Mouse (Mus musculus): ENCODE data around the gene Cyp2c50. TPM values are rescaled to one million over a fixed set of nuclear protein-coding genes. Genes with fewer than 3 reads are reported as not detected.
"Not testable (repeated sequence)": the region's sequence is repeated elsewhere in the genome, so short reads cannot be mapped to it uniquely, and the experiment has no call there.

Cyp2c50 gene
- not detected in 2 replicates for polyA plus RNA-seq (2012; rRNA removed)

GRCm38 (mm10) chr19:40089421-40089820 is at the start of gene Cyp2c50:
Cyp2c50 (plus strand) TSS chr19:40089688.
- H3K4me1 ChIP-seq (ENCODE audit: control insufficient read depth, insufficient read depth, insufficient read length); H3K27me3 ChIP-seq (ENCODE audit: control insufficient read depth, insufficient read depth, low read length); H3K4me3 ChIP-seq (ENCODE audit: extremely low read depth, insufficient read depth, insufficient read length); DNase-seq (ENCODE audit: low read depth in 1 of 2, low spot score in 2 of 2); H3K36me3 ChIP-seq (ENCODE audit: control insufficient read depth, insufficient read depth, low read length); H3K27ac ChIP-seq (ENCODE audit: insufficient read depth, low read length): not testable (repeated sequence)
- WGBS, result 94% methylated on average over 1 of the region's 1 CpGs

- Histone ChIP-seq H3K27ac (ENCODE audit: insufficient read depth, low read length) (no peak within 1 kb of the TSS), H3K4me1 (ENCODE audit: control insufficient read depth, insufficient read depth, insufficient read length) (no peaks in the 10 kb centered on the region), H3K36me3 (ENCODE audit: control insufficient read depth, insufficient read depth, low read length) (no peaks in the 10 kb centered on the region), H3K27me3 (ENCODE audit: control insufficient read depth, insufficient read depth, low read length) (no peaks in the 10 kb centered on the region), H3K4me3 (ENCODE audit: extremely low read depth, insufficient read depth, insufficient read length) (no peak within 1 kb of the TSS)
- TF ChIP-seq CTCF (IDR thresholded peaks at IDR 0.05; ENCODE audit: extremely low read depth, insufficient read depth, insufficient read length, insufficient replicate concordance) (no peak), POLR2A (IDR thresholded peaks at IDR 0.05; ENCODE audit: low read depth, low read length) (no peak)
- DNase-seq (ENCODE audit: low read depth in 1 of 2, low spot score in 2 of 2), result no peak
Observed at GRCm38 (mm10) chr19:40073701-40074100, 15.8 kb upstream of the Cyp2c50 start, which contains the start of gene Cyp2c54. Cyp2c54 (minus strand) TSS chr19:40073827.

DNA sequence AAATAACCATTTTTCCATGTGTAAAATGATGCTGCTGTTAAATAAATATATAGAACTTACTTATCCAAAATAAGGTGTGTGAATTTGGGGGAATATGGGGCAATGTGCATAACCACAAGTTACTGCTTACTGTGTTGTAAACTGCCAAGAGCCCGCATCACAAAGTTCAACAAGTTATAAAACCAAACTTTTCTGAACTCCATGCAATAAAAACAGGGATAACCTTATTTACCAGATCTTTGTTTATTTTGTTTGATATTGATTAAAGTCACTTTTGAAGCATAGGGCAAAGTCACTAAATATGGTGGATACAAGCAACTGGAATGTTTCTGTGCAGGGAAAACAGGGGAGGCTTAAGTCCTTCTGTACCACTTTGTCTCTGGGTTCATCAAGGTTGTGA is 1.1 kb upstream of the Cyp2c50 start:
- Histone ChIP-seq H3K27me3 (ENCODE audit: control insufficient read depth, insufficient read depth, low read length) (no peaks in the 10 kb centered on the region), H3K36me3 (ENCODE audit: control insufficient read depth, insufficient read depth, low read length) (no peaks in the 10 kb centered on the region), H3K4me3 (ENCODE audit: extremely low read depth, insufficient read depth, insufficient read length) (no peak overlapping the region), H3K4me1 (ENCODE audit: control insufficient read depth, insufficient read depth, insufficient read length) (no peaks in the 10 kb centered on the region), H3K27ac (ENCODE audit: insufficient read depth, low read length) (no peak overlapping the region)
- 87% methylated on average over 1 of the region's 1 CpGs for WGBS
- DNase-seq (ENCODE audit: low read depth in 1 of 2, low spot score in 2 of 2), result no peak
- TF ChIP-seq CTCF (IDR thresholded peaks at IDR 0.05; ENCODE audit: extremely low read depth, insufficient read depth, insufficient read length, insufficient replicate concordance) (no peak), POLR2A (IDR thresholded peaks at IDR 0.05; ENCODE audit: low read depth, low read length) (no peak)

DNA sequence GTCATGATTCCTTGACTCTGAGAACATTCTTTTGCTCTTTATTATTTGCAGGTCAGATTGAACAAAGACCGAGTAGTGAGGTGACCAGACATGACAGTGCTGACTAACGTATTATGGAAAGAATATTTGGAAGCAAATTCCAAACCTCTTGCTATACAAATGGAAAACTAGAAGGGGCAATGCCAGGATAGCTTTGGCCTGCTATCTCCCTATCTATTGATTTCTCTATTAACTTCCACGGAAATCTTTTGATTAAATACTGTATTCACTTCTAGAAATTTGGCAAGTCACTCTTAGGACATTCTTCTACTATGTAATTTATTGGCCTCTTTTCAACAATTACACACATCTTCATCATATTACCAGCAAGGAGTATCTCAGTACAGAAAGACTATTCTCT is 1.6 kb downstream of the Cyp2c50 start:
- no peak for TF ChIP-seq CTCF (IDR thresholded peaks at IDR 0.05; ENCODE audit: extremely low read depth, insufficient read depth, insufficient read length, insufficient replicate concordance)
- no peak for TF ChIP-seq POLR2A (IDR thresholded peaks at IDR 0.05; ENCODE audit: low read depth, low read length)
- DNase-seq (ENCODE audit: low read depth in 1 of 2, low spot score in 2 of 2), result no peak
- no peaks in the 10 kb centered on the region for H3K27me3 ChIP-seq (ENCODE audit: control insufficient read depth, insufficient read depth, low read length)
- WGBS, result 78% methylated on average over 3 of the region's 3 CpGs
- H3K4me1 ChIP-seq (ENCODE audit: control insufficient read depth, insufficient read depth, insufficient read length), result no peaks in the 10 kb centered on the region
- H3K27ac ChIP-seq (ENCODE audit: insufficient read depth, low read length), result no peak overlapping the region
- no peak overlapping the region for H3K4me3 ChIP-seq (ENCODE audit: extremely low read depth, insufficient read depth, insufficient read length)
- H3K36me3 ChIP-seq (ENCODE audit: control insufficient read depth, insufficient read depth, low read length), result no peaks in the 10 kb centered on the region

GRCm38 (mm10) chr19:40119624-40120023 is 30.1 kb downstream of the Cyp2c50 start:
- not testable (repeated sequence) for H3K4me3 ChIP-seq (ENCODE audit: extremely low read depth, insufficient read depth, insufficient read length); H3K36me3 ChIP-seq (ENCODE audit: control insufficient read depth, insufficient read depth, low read length); DNase-seq (ENCODE audit: low read depth in 1 of 2, low spot score in 2 of 2); H3K27me3 ChIP-seq (ENCODE audit: control insufficient read depth, insufficient read depth, low read length); H3K27ac ChIP-seq (ENCODE audit: insufficient read depth, low read length); H3K4me1 ChIP-seq (ENCODE audit: control insufficient read depth, insufficient read depth, insufficient read length)
- WGBS, result 78% methylated on average over 13 of the region's 13 CpGs

- DNase-seq (ENCODE audit: low read depth in 1 of 2, low spot score in 2 of 2); H3K4me3 ChIP-seq (ENCODE audit: extremely low read depth, insufficient read depth, insufficient read length); H3K4me1 ChIP-seq (ENCODE audit: control insufficient read depth, insufficient read depth, insufficient read length); H3K27me3 ChIP-seq (ENCODE audit: control insufficient read depth, insufficient read depth, low read length); H3K36me3 ChIP-seq (ENCODE audit: control insufficient read depth, insufficient read depth, low read length); H3K27ac ChIP-seq (ENCODE audit: insufficient read depth, low read length): not testable (repeated sequence)
- WGBS, result 88% methylated on average over 3 of the region's 3 CpGs
Observed at GRCm38 (mm10) chr19:40125165-40125564, 35.7 kb downstream of the Cyp2c50 start.

DNA sequence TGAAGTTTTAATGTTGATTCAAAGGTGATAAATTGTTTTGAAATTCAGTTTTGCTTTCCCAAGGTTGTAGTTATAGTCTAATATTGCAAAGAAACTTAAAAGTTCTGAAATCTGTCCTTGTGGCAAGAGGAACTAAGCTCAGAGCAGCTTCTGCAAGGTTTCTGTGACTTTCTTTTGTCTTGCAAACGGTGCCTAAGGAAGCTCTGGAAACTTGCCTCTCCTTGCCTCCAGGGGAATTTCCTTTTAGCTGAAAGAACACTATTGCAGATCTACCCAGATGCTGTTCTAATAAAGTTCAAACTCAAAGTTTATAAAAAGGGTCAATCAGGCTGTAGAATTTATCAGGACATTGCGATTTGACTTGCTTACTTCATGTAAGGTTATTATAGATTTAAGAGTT is 37.5 kb downstream of the Cyp2c50 start:
- not testable (repeated sequence) for H3K27me3 ChIP-seq (ENCODE audit: control insufficient read depth, insufficient read depth, low read length); H3K4me3 ChIP-seq (ENCODE audit: extremely low read depth, insufficient read depth, insufficient read length); H3K4me1 ChIP-seq (ENCODE audit: control insufficient read depth, insufficient read depth, insufficient read length); H3K36me3 ChIP-seq (ENCODE audit: control insufficient read depth, insufficient read depth, low read length); DNase-seq (ENCODE audit: low read depth in 1 of 2, low spot score in 2 of 2); H3K27ac ChIP-seq (ENCODE audit: insufficient read depth, low read length)
- 48% methylated on average over 2 of the region's 2 CpGs for WGBS

Other genes starting within 250 kb of the Cyp2c50 start
- gene Cyp2c69, start 202.9 kb upstream of the Cyp2c50 start, polyA plus RNA-seq (2012; rRNA removed), result 0.06 TPM in 1 of 2 replicates, not detected in the other
- gene Cyp2c37, start 97.3 kb upstream of the Cyp2c50 start, polyA plus RNA-seq (2012; rRNA removed), result 0.04 TPM in 1 of 2 replicates, not detected in the other
- gene Cyp2c54, start 15.9 kb upstream of the Cyp2c50 start, polyA plus RNA-seq (2012; rRNA removed), result not detected in 2 replicates
- gene Cyp2c70, start 97.6 kb downstream of the Cyp2c50 start, polyA plus RNA-seq (2012; rRNA removed), result not detected in 2 replicates
- gene Pdlim1, start 182.2 kb downstream of the Cyp2c50 start, polyA plus RNA-seq (2012; rRNA removed), result 41.4 and 43.7 TPM in 2 replicates